Mouse (Mus musculus) stomach, postnatal 0 days (tissue): ENCODE measurements around the gene Hsd17b3. TPM values are rescaled to one million over a fixed set of nuclear protein-coding genes. Genes with fewer than 3 reads are reported as not detected.

Experiments used
- ATAC-seq: fragments of 200-750 bp; cut with Nextera tagmentation; 2 replicates; pipeline ENCODE4 v1.8.0; 2017; ENCODE audit not compliant: low FRiP score, low TSS enrichment
- DNase-seq: peaks from one replicate; pipeline ENCODE4 v3.0.0-alpha.2; 2016; ENCODE audit warnings: low spot score
- H3K27ac ChIP-seq: fragments of 300-500 bp; sonication (generic); replicated peaks from 2 replicates; pipeline ENCODE4 v1.5.1; 2014; ENCODE audit warnings: mild to moderate bottlenecking, control low read depth
- H3K27me3 ChIP-seq: fragments of 300-500 bp; sonication (generic); 2 replicates; pipeline ENCODE4 v1.6.1; 2014; ENCODE audit warnings: low read length; ENCODE audit not compliant: control insufficient read depth, insufficient read depth
- H3K36me3 ChIP-seq: fragments of 300-500 bp; sonication (generic); 2 replicates; pipeline ENCODE4 v1.6.1; 2014; ENCODE audit warnings: low read length, mixed read lengths; ENCODE audit not compliant: control insufficient read depth, insufficient read depth
- H3K4me1 ChIP-seq: fragments of 300-500 bp; sonication (generic); replicated peaks from 2 replicates; pipeline ENCODE4 v1.6.1; 2014; ENCODE audit warnings: antibody characterized with exemption; ENCODE audit not compliant: control insufficient read depth, insufficient read depth
- H3K4me2 ChIP-seq: fragments of 300-500 bp; sonication (generic); replicated peaks from 2 replicates; pipeline ENCODE4 v1.6.1; 2014; ENCODE audit warnings: low read depth, mild to moderate bottlenecking, control low read depth, moderate library complexity
- H3K4me3 ChIP-seq: fragments of 300-500 bp; sonication (generic); 2 replicates; pipeline ENCODE4 v1.5.1; 2014; ENCODE audit warnings: low read depth, low read length, control low read depth
- H3K9ac ChIP-seq: fragments of 300-500 bp; sonication (generic); 2 replicates; pipeline ENCODE4 v1.6.1; 2014; ENCODE audit warnings: mild to moderate bottlenecking, low read length, control low read depth, mixed read lengths
- H3K9me3 ChIP-seq: fragments of 300-500 bp; sonication (generic); 2 replicates; pipeline ENCODE4 v1.6.1; 2016; ENCODE audit warnings: low read length; ENCODE audit not compliant: control insufficient read depth
- CTCF ChIP-seq: IDR thresholded peaks from 2 replicates; pipeline ENCODE4 v1.5.1; 2016; ENCODE audit warnings: antibody characterized with exemption, low read depth, mild to moderate bottlenecking, moderate library complexity
- EP300 ChIP-seq: optimal IDR thresholded peaks from 2 replicates; pipeline ENCODE3; 2016; ENCODE audit warnings: antibody characterized with exemption
- WGBS: fragments of 180-500 bp; shearing (Covaris S2); extraction: QIAGEN DNeasy Blood & Tissue Kit; methylation state at CpG from one replicate; pipeline ENCODE4 v1.1.7; 2014; 5-methylcytosine and 5-hydroxymethylcytosine counted together
- polyA plus RNA-seq: library from polyadenylated mRNA; unstranded; fragments of >200 nt; fragmentation: Nextera tagmentation; extraction: Ambion mirVana; gene quantifications from 2 replicates; pipeline ENCODE4 v1.2.1, GENCODE M21; 2015

Hsd17b3 gene
- polyA plus RNA-seq, 1 experiment from 2014 or later: not detected

DNA sequence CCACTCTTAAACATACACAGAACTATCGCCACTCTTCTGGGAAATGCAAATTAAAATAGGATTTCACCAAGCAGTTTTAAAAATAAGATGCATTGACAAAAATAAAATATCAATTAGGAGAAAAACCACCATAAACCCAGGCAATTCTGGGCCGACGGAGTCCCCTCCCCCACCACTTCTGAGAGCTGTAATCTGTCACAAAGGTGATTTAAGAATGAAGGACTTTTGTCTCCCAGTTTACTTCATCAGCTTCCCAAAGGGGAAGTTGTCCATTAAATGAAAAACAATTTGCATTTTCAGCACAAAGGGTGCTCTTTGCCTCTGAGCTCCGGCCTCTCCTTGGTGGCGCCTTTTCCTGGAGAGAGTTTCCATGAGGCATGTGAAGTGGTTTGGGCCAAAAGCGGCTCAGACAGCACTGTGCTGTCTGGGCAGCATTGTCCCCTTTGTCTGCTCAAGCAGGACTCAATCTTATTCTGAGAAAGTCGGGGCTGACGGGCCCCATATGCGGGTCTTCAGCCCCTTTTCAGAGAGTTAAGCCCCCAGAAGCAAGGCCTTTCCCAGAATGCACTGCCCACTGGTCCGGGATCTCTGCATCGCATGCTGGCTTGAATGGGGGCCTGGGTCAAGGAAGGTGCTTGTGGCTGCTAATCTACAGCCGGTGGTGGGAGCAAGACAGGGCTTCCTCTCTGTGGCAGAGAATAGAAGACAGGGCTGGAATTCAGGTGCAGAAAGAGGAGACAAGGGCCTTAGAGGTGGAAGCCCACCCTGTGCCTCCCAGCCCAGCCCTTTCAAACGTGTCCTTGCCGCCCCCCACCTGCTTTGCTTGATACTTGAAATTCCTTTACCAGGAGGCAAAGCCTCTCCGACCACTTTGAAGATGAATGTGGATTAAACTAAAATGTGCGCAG lies 7.8 kb downstream of the Hsd17b3 start:
- ATAC-seq (no peak), DNase-seq (no peak)
- no peak overlapping the region for H3K4me3 ChIP-seq
- H3K4me1 ChIP-seq: no peaks in the 10 kb centered on the region
- H3K27ac ChIP-seq: no peak overlapping the region
- H3K4me2 ChIP-seq: no peak overlapping the region
- no peaks in the 10 kb centered on the region for H3K27me3 ChIP-seq
- H3K9me3 ChIP-seq: no peaks in the 10 kb centered on the region
- 50% methylated on average over 16 of the region's 16 CpGs for WGBS
- TF ChIP-seq CTCF (no peak), EP300 (no peak)
- H3K36me3 ChIP-seq: no peaks in the 10 kb centered on the region
- H3K9ac ChIP-seq: no peak overlapping the region

GRCm38 (mm10) chr13:64077591-64077990 lies 11.4 kb downstream of the Hsd17b3 start:
- no peak overlapping the region for H3K27ac ChIP-seq
- no peak for ATAC-seq
- 81% methylated on average over 5 of the region's 5 CpGs for WGBS

GRCm38 (mm10) chr13:64076074-64076473 lies 13.0 kb downstream of the Hsd17b3 start:
- Histone ChIP-seq H3K36me3 (no peaks in the 10 kb centered on the region), H3K27ac (no peak overlapping the region), H3K27me3 (no peaks in the 10 kb centered on the region), H3K4me2 (no peak overlapping the region), H3K9ac (no peak overlapping the region), H3K9me3 (no peaks in the 10 kb centered on the region), H3K4me3 (no peak overlapping the region), H3K4me1 (no peaks in the 10 kb centered on the region)
- 80% methylated on average over 4 of the region's 4 CpGs for WGBS
- ATAC-seq (no peak), DNase-seq (no peak)
- no peak for TF ChIP-seq CTCF
- no peak for TF ChIP-seq EP300

More at GRCm38 (mm10) chr13:64077591-64077990, 11.4 kb downstream of the Hsd17b3 start:
- no peak for DNase-seq
- Histone ChIP-seq H3K9me3 (no peaks in the 10 kb centered on the region), H3K27me3 (no peaks in the 10 kb centered on the region), H3K4me3 (no peak overlapping the region), H3K36me3 (no peaks in the 10 kb centered on the region), H3K9ac (no peak overlapping the region), H3K4me2 (no peak overlapping the region), H3K4me1 (no peaks in the 10 kb centered on the region)
- TF ChIP-seq EP300 (no peak), CTCF (no peak)

DNA sequence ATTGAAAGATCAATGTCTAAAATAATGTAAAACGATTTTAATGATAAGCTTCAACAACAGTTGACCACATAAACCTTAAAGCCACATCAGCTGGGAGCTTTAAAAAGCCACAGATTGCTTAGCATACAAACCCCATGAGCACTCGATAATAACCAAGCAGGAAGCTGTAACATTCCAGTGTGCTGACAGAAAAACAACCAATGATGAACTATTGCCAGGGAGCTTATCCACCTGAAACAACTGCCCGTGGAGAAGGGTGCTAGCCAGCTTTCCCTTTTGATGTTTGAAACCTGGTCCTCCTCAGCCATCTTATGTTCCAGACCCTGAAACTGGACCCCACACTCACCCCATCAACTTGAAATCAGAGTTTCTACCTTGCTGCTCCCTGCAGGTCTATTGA lies 22.4 kb downstream of the Hsd17b3 start:
- no peak overlapping the region for H3K9ac ChIP-seq
- no peaks in the 10 kb centered on the region for H3K4me1 ChIP-seq
- no peaks in the 10 kb centered on the region for H3K27me3 ChIP-seq
- no peak overlapping the region for H3K4me2 ChIP-seq
- WGBS: 23% methylated on average over 3 of the region's 3 CpGs
- H3K4me3 ChIP-seq: no peak overlapping the region
- H3K27ac ChIP-seq: no peak overlapping the region
- DNase-seq (no peak), ATAC-seq (no peak)
- no peaks in the 10 kb centered on the region for H3K36me3 ChIP-seq
- TF ChIP-seq EP300: no peak
- TF ChIP-seq CTCF: no peak
- H3K9me3 ChIP-seq: no peaks in the 10 kb centered on the region

- DNase-seq (no peak), ATAC-seq (no peak)
- H3K9ac ChIP-seq: no peak overlapping the region
- no peak overlapping the region for H3K4me3 ChIP-seq
- no peak overlapping the region for H3K4me2 ChIP-seq
- H3K27me3 ChIP-seq: no peaks in the 10 kb centered on the region
- no peaks in the 10 kb centered on the region for H3K4me1 ChIP-seq
- no peaks in the 10 kb centered on the region for H3K9me3 ChIP-seq
- H3K27ac ChIP-seq: no peak overlapping the region
- no peaks in the 10 kb centered on the region for H3K36me3 ChIP-seq
- TF ChIP-seq CTCF: no peak
- no peak for TF ChIP-seq EP300
Observed at GRCm38 (mm10) chr13:64064276-64064675, 24.8 kb downstream of the Hsd17b3 start.

GRCm38 (mm10) chr13:64060935-64061506 lies 28.0 kb downstream of the Hsd17b3 start:
- Histone ChIP-seq H3K4me3 (no peak overlapping the region), H3K9me3 (no peaks in the 10 kb centered on the region), H3K4me1 (no peaks in the 10 kb centered on the region), H3K27me3 (no peaks in the 10 kb centered on the region), H3K4me2 (no peak overlapping the region), H3K9ac (no peak overlapping the region), H3K27ac (no peak overlapping the region), H3K36me3 (no peaks in the 10 kb centered on the region)
- 84% methylated on average over 5 of the region's 5 CpGs for WGBS
- no peak for ATAC-seq
- no peak for DNase-seq
- TF ChIP-seq EP300: no peak
- no peak for TF ChIP-seq CTCF
